Mouse (Mus musculus) A20 (cell line): ENCODE data around the gene Slc44a3.
A peak's percentile ranks its signal among the peaks of the same experiment; 100 is the strongest.

Source experiments
- DNase-seq: peaks from one replicate; pipeline ENCODE4 v3.0.0-alpha.2; 2011; ENCODE audit warnings: low read depth, low spot score

The Slc44a3 gene

GRCm38 (mm10) chr3:121532176-121532575, at the start of gene Slc44a3:
Gene Slc44a3 (minus strand): TSS chr3:121532404.
- no peak for DNase-seq

- no peak for DNase-seq
Measured at GRCm38 (mm10) chr3:121579880-121580549, 47.8 kb upstream of the Slc44a3 start.

GRCm38 (mm10) chr3:121579402-121579801, 47.2 kb upstream of the Slc44a3 start:
- DNase-seq: no peak

- DNase-seq: no peak
Measured at GRCm38 (mm10) chr3:121578706-121579105, 46.5 kb upstream of the Slc44a3 start.

GRCm38 (mm10) chr3:121577641-121578040, 45.4 kb upstream of the Slc44a3 start:
- DNase-seq: no peak

GRCm38 (mm10) chr3:121577032-121577591, 44.9 kb upstream of the Slc44a3 start:
- no peak for DNase-seq

- DNase-seq: no peak
Measured at GRCm38 (mm10) chr3:121576367-121576766, 44.2 kb upstream of the Slc44a3 start.

GRCm38 (mm10) chr3:121574386-121574785, 42.2 kb upstream of the Slc44a3 start:
- no peak for DNase-seq

GRCm38 (mm10) chr3:121573858-121574257, 41.7 kb upstream of the Slc44a3 start:
- DNase-seq: no peak

- DNase-seq: no peak
Measured at GRCm38 (mm10) chr3:121571491-121571890, 39.3 kb upstream of the Slc44a3 start.

GRCm38 (mm10) chr3:121570623-121571022, 38.4 kb upstream of the Slc44a3 start:
- peak; percentile 34 for DNase-seq

GRCm38 (mm10) chr3:121569767-121570166, 37.6 kb upstream of the Slc44a3 start:
- no peak for DNase-seq

- DNase-seq: no peak
Measured at GRCm38 (mm10) chr3:121569004-121569403, 36.8 kb upstream of the Slc44a3 start.

GRCm38 (mm10) chr3:121567904-121568303, 35.7 kb upstream of the Slc44a3 start:
- DNase-seq: no peak

- DNase-seq: no peak
Measured at GRCm38 (mm10) chr3:121567337-121567900, 35.2 kb upstream of the Slc44a3 start.

GRCm38 (mm10) chr3:121566901-121567300, 34.7 kb upstream of the Slc44a3 start:
- DNase-seq: no peak

GRCm38 (mm10) chr3:121561803-121562202, 29.6 kb upstream of the Slc44a3 start:
- no peak for DNase-seq

- DNase-seq: no peak
Measured at GRCm38 (mm10) chr3:121560115-121560865, 28.1 kb upstream of the Slc44a3 start.

GRCm38 (mm10) chr3:121559406-121560114, 27.4 kb upstream of the Slc44a3 start:
- DNase-seq: no peak

GRCm38 (mm10) chr3:121558861-121559260, 26.7 kb upstream of the Slc44a3 start:
- DNase-seq: no peak

GRCm38 (mm10) chr3:121556304-121556703, 24.1 kb upstream of the Slc44a3 start:
- no peak for DNase-seq

- no peak for DNase-seq
Measured at GRCm38 (mm10) chr3:121553294-121553693, 21.1 kb upstream of the Slc44a3 start.
